Mouse (Mus musculus): ENCODE measurements around the gene Ubxn4. TPM values are rescaled to one million over a fixed set of nuclear protein-coding genes. Genes with fewer than 3 reads are reported as not detected.

The Ubxn4 gene
- polyA plus RNA-seq, 1 experiment from 2014 or later = 30.2 TPM

DNA sequence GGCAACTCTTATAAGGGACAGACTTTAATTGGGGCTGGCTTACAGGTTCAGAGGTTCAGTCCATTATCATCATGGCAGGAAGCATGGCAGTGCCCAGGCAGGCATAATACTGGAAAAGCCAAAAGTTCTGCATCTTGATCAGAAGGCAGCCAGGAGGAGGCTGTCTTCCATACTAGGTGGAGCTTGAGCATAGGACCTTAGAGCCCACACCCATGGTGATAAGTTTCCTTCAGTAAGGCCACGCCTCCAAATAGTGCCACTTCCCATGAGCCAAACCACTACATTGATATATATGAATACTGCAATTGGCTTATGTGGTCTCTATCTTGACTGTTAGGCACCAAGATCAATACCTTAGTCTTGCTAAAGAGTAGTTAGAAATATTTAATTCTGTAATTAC, 32.1 kb downstream of the Ubxn4 start:
- ATAC-seq (ENCODE audit: insufficient read depth) = no peak
- 40% methylated on average over 1 of the region's 1 CpGs for WGBS (ENCODE audit: insufficient replicate concordance)

DNA sequence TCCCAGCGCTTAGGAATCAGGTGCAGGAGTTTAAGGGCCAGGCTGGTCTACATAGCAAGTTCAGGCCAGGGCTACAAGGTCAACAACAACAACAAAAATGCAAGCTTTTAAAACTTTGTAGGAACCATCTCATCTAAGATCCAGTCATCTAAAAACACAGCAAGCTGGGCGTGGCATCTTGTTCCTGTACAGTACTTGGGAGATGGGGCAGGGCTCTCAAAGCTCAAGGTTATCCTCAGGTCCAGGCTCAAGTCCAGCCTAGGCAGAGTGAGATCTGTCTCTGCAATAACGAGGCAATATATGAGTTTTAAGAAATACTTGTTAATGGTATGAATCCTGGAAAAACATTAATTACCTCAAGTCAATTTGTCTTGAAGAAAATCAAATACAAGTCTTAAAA, 34.8 kb downstream of the Ubxn4 start:
- WGBS (ENCODE audit: insufficient replicate concordance) = 77% methylated on average over 3 of the region's 3 CpGs
- Histone ChIP-seq H3K4me3 (replicated peaks) (no peak overlapping the region), H3K36me3 (replicated peaks) (peaks cover 74% of the 10 kb centered on the region), H3K27ac (replicated peaks) (no peak overlapping the region), H3K27me3 (no peaks in the 10 kb centered on the region), H3K9ac (no peak overlapping the region), H3K4me1 (replicated peaks) (peaks cover 5% of the 10 kb centered on the region; the same call in 1 of the 2 replicates), H3K9me3 (replicated peaks) (0 out of 2 replicates have a peak, but pooled peaks cover 3% of the 10 kb centered on the region), H3K4me2 (no peak overlapping the region)
- ATAC-seq (ENCODE audit: insufficient read depth) = no peak

More for the DNA sequence above, 32.1 kb downstream of the Ubxn4 start:
- H3K9me3 ChIP-seq (replicated peaks) = no peaks in the 10 kb centered on the region
- no peak overlapping the region for H3K4me3 ChIP-seq (replicated peaks)
- no peak overlapping the region for H3K9ac ChIP-seq
- H3K4me2 ChIP-seq = no peak overlapping the region
- no peak overlapping the region for H3K27ac ChIP-seq (replicated peaks)
- H3K27me3 ChIP-seq = no peaks in the 10 kb centered on the region
- peaks cover 5% of the 10 kb centered on the region; the same call in 1 of the 2 replicates for H3K4me1 ChIP-seq (replicated peaks)
- H3K36me3 ChIP-seq (replicated peaks) = peaks cover 90% of the 10 kb centered on the region

DNA sequence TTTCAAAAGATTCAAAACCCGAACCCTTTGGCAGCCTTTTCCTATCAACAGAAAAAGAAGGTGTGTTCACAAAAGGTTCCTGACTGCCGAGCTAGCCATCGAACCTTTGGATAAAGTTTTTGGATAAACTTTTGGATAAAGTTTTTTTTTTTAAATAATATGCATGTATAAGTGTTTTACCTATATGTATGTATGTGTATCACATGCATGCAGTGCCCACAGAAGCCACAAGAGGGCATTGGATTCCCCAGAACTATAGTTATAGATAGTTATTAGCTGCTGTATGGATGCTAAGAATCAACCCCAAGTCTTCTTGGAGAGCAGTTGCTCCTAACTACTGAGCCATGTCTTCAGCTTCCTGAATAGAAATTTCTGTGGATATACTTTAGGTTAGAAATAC, 38.0 kb downstream of the Ubxn4 start:
- Histone ChIP-seq H3K27ac (replicated peaks) (no peak overlapping the region), H3K27me3 (no peaks in the 10 kb centered on the region), H3K36me3 (replicated peaks) (peaks cover 45% of the 10 kb centered on the region), H3K4me3 (replicated peaks) (no peak overlapping the region), H3K4me1 (replicated peaks) (no peaks in the 10 kb centered on the region), H3K4me2 (no peak overlapping the region), H3K9me3 (replicated peaks) (0 out of 2 replicates have a peak, but pooled peaks cover 3% of the 10 kb centered on the region), H3K9ac (no peak overlapping the region)
- no peak for ATAC-seq (ENCODE audit: insufficient read depth)
- 83% methylated on average over 3 of the region's 3 CpGs for WGBS (ENCODE audit: insufficient replicate concordance)

DNA sequence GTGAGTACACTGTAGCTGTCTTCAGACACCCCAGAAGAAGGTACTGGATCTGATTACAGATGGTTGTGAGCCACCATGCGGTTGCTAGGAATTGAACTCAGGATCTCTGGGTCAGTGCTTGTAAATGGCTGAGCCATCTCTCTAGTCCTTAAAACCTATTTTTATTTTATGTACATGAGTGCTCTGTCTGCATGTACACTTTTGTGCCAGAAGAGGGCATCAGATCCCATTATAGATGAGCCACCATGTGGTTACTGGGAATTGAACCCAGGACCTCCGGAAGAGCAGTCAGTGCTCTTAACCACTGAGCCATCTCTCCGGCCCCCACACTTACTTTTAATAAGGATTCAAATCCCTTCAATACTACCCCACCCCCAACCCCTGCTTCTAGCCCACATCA, 39.2 kb downstream of the Ubxn4 start:
- peaks cover 33% of the 10 kb centered on the region for H3K36me3 ChIP-seq (replicated peaks)
- no peaks in the 10 kb centered on the region for H3K4me1 ChIP-seq (replicated peaks)
- H3K9ac ChIP-seq = no peak overlapping the region
- WGBS (ENCODE audit: insufficient replicate concordance) = 73% methylated on average over 3 of the region's 3 CpGs
- no peak for ATAC-seq (ENCODE audit: insufficient read depth)
- H3K9me3 ChIP-seq (replicated peaks) = 0 out of 2 replicates have a peak, but pooled peaks cover 3% of the 10 kb centered on the region
- no peak overlapping the region for H3K27ac ChIP-seq (replicated peaks)
- H3K27me3 ChIP-seq = no peaks in the 10 kb centered on the region
- H3K4me2 ChIP-seq = no peak overlapping the region
- no peak overlapping the region for H3K4me3 ChIP-seq (replicated peaks)

DNA sequence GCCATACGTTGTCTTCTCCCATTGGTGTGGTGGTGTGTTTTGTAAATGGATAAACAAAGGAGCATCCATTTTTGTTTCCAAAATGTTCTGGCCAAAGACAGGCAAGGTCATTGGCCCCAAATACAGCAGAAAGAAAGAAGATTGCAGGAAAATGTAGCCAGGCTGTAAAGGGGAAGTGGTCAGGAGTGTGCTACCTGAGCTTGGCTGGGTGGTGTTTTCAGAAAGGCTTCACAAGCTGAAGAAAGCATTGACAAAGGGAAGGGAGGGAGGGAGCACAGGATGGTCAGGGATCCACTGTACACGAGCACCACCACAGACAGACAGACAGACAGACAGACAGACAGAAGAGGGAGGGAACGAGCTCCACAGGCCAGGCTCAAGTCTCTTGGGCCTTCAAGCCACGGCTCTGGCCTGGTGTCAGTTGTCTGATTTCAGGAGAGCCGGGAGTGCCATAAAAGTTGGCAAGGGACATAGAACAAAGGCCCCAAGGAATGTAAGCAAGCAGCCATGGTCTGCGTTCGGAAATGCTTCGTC, 40.5 kb downstream of the Ubxn4 start:
- Histone ChIP-seq H3K4me1 (replicated peaks) (no peaks in the 10 kb centered on the region), H3K4me3 (replicated peaks) (no peak overlapping the region), H3K9me3 (replicated peaks) (0 out of 2 replicates have a peak, but pooled peaks cover 3% of the 10 kb centered on the region), H3K9ac (no peak overlapping the region), H3K27ac (replicated peaks) (no peak overlapping the region), H3K4me2 (no peak overlapping the region), H3K27me3 (no peaks in the 10 kb centered on the region), H3K36me3 (replicated peaks) (peaks cover 21% of the 10 kb centered on the region)
- ATAC-seq (ENCODE audit: insufficient read depth) = no peak
- 60% methylated on average over 8 of the region's 8 CpGs for WGBS (ENCODE audit: insufficient replicate concordance)

DNA sequence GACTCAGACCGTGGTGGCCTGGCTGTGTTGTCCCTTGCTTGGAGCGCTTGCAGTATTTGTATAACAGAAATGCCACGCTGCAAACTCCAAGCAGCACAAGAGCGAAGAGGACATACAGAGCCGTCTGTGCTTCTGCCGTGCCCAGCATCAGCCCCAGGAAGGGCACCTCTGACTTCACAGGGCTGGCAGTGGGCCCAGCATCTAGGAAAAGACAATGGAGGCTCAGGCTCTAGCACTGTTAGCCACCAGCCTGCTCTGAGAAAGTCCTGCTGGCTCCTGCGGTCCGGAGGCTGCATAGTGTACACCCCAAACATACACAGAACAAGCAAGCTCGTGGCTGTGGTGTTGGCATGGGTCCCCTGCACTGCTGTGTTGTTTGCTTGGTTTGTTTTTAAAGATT, 41.4 kb downstream of the Ubxn4 start:
- no peak overlapping the region for H3K9ac ChIP-seq
- ATAC-seq (ENCODE audit: insufficient read depth) = no peak
- H3K9me3 ChIP-seq (replicated peaks) = 0 out of 2 replicates have a peak, but pooled peaks cover 3% of the 10 kb centered on the region
- peaks cover 12% of the 10 kb centered on the region; the same call in 1 of the 2 replicates for H3K36me3 ChIP-seq (replicated peaks)
- H3K4me1 ChIP-seq (replicated peaks) = no peaks in the 10 kb centered on the region
- H3K27ac ChIP-seq (replicated peaks) = no peak overlapping the region
- H3K4me2 ChIP-seq = no peak overlapping the region
- WGBS (ENCODE audit: insufficient replicate concordance) = 71% methylated on average over 9 of the region's 9 CpGs
- no peaks in the 10 kb centered on the region for H3K27me3 ChIP-seq
- H3K4me3 ChIP-seq (replicated peaks) = no peak overlapping the region

DNA sequence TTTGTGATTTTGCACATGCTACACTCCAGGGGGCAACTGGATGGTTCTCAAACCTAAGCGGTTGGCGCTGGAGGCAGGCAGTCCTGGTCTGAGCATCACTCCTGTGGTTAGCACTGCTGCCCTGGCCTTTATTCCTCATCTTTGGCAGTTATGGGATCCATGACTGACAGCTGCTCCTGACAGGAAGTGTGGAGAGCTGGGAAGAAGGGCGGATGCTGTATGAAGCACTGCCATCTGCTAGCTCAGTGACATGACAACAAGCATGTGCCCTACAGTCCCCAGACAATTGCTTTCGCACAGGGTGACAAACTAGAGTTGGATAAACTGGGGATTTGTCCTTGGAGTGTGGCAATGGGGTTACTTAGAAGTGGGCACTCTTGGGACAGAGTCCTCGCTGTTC, 46.5 kb downstream of the Ubxn4 start:
- H3K27me3 ChIP-seq = no peaks in the 10 kb centered on the region
- no peaks in the 10 kb centered on the region for H3K9me3 ChIP-seq (replicated peaks)
- ATAC-seq (ENCODE audit: insufficient read depth) = no peak
- H3K4me3 ChIP-seq (replicated peaks) = no peak overlapping the region
- H3K4me2 ChIP-seq = no peak overlapping the region
- H3K9ac ChIP-seq = no peak overlapping the region
- H3K27ac ChIP-seq (replicated peaks) = no peak overlapping the region
- WGBS (ENCODE audit: insufficient replicate concordance) = 75% methylated on average over 5 of the region's 5 CpGs
- H3K4me1 ChIP-seq (replicated peaks) = no peaks in the 10 kb centered on the region
- H3K36me3 ChIP-seq (replicated peaks) = no peaks in the 10 kb centered on the region

DNA sequence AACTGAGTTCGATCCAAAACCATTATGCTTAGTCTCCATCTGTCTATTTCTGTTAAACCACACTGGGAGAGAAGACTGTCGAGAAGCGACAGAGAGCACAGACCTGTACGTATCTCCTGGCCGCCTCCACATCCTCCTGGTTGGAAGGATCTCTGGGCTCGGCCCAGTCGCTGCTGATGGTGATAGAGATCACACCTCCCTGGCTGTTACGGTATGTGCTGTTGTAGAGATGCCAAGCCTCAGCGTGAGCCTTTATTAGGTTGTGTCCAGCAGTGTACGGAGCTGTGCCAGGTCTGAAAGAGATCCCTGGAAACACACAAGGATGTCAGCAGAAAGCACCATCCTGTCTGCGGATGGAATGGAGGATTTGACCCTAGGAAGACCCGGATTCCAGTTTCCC, 49.8 kb downstream of the Ubxn4 start:
- no peak overlapping the region for H3K4me3 ChIP-seq (replicated peaks)
- no peaks in the 10 kb centered on the region for H3K4me1 ChIP-seq (replicated peaks)
- H3K9ac ChIP-seq = no peak overlapping the region
- no peak overlapping the region for H3K4me2 ChIP-seq
- no peaks in the 10 kb centered on the region for H3K36me3 ChIP-seq (replicated peaks)
- no peaks in the 10 kb centered on the region for H3K9me3 ChIP-seq (replicated peaks)
- ATAC-seq (ENCODE audit: insufficient read depth) = no peak
- H3K27me3 ChIP-seq = no peaks in the 10 kb centered on the region
- 70% methylated on average over 12 of the region's 12 CpGs for WGBS (ENCODE audit: insufficient replicate concordance)
- no peak overlapping the region for H3K27ac ChIP-seq (replicated peaks)

DNA sequence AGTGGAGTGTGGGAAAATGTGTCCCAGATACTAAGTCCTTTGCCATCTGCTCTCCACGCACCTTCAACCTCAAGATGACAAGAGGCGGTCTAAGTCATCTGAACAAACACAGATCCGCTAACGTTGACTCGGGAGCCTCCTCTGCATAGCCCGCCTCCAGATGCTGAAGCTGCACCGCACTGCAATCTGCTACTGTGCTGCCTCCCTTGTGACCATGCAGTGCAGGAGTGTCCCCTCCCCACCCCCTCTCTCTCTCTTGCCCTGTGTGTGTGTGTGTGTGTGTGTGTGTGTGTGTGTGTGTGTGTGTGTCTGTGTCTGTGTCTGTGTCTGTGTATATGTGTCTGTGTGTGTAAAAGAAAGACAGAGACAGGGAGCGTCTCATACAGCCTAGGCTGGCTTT, 51.5 kb downstream of the Ubxn4 start:
- H3K27ac ChIP-seq (replicated peaks) = no peak overlapping the region
- no peaks in the 10 kb centered on the region for H3K4me1 ChIP-seq (replicated peaks)
- WGBS (ENCODE audit: insufficient replicate concordance) = 69% methylated on average over 8 of the region's 8 CpGs
- no peaks in the 10 kb centered on the region for H3K27me3 ChIP-seq
- H3K4me2 ChIP-seq = no peak overlapping the region
- no peak for ATAC-seq (ENCODE audit: insufficient read depth)
- H3K36me3 ChIP-seq (replicated peaks) = no peaks in the 10 kb centered on the region
- H3K4me3 ChIP-seq (replicated peaks) = no peak overlapping the region
- no peak overlapping the region for H3K9ac ChIP-seq
- no peaks in the 10 kb centered on the region for H3K9me3 ChIP-seq (replicated peaks)

DNA sequence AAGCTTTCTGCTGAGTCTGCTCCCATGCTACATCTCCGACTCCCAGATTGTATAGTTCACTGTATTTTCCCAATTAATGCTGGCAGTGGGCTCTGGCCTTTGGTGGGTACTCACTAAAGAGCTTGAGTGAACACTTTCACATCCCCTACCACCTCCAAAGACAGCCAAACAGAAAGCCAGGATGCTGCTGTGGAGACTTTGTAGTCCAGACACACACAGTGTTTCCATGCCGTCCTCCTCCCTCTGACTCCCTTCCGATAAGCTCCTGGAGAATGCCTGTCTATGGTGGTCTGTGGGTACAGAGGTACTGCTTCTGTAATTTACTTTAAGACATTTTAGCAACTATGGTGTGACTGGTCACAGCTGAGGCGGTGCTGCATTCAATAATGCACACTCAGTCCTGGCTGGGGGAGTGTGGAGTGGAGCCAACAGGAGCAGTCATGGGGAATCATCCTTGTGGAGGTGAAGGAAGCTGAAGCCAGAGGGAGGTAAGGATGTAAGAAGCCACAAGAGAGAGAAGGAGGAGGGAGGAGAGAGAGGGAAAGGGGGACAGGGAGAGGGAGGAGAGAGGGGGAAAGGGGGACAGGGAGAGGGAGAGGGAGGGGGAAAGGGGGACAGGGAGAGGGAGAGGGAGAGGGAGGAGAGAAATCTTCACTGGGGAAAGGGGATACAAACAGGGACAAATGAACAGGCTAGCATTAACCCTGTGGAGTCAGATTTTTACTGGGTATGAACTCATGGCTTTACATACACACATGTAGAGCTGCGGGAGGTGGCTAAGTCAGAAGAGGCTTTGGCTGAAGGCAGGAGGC, 52.2 kb downstream of the Ubxn4 start:
- H3K4me3 ChIP-seq (replicated peaks) = no peak overlapping the region
- 63% methylated on average over 5 of the region's 5 CpGs for WGBS (ENCODE audit: insufficient replicate concordance)
- ATAC-seq (ENCODE audit: insufficient read depth) = no peak

DNA sequence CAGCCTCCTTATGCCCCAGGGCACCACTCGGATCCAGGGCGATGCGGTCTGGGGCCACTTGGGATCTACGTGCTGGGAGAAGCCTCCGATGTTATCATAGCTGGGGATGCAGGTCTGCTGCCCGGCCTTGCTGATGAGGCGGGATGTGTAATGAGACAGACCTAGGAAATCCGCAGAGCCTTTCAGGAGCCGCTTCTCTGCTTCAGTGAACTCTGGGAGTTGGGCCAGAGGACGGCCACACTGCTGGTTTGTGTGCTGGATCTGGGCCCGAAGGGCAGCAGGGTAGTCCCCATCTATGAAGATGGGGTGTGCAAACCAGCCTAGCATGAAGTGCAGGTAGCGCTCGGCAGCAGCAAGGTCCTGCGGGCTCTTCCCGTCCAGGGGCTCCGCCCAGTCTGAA, 60.1 kb downstream of the Ubxn4 start:
- Histone ChIP-seq H3K4me3 (replicated peaks) (no peak overlapping the region), H3K4me1 (replicated peaks) (no peaks in the 10 kb centered on the region), H3K27ac (replicated peaks) (no peak overlapping the region), H3K27me3 (no peaks in the 10 kb centered on the region), H3K36me3 (replicated peaks) (no peaks in the 10 kb centered on the region), H3K9me3 (replicated peaks) (no peaks in the 10 kb centered on the region), H3K9ac (no peak overlapping the region), H3K4me2 (no peak overlapping the region)
- WGBS (ENCODE audit: insufficient replicate concordance) = 80% methylated on average over 16 of the region's 16 CpGs
- no peak for ATAC-seq (ENCODE audit: insufficient read depth)

More for the DNA sequence above, 52.2 kb downstream of the Ubxn4 start:
- Histone ChIP-seq H3K9ac (no peak overlapping the region), H3K4me2 (no peak overlapping the region), H3K9me3 (replicated peaks) (no peaks in the 10 kb centered on the region), H3K27me3 (no peaks in the 10 kb centered on the region), H3K4me1 (replicated peaks) (no peaks in the 10 kb centered on the region), H3K27ac (replicated peaks) (no peak overlapping the region), H3K36me3 (replicated peaks) (no peaks in the 10 kb centered on the region)
